Mouse (Mus musculus) left cerebral cortex, adult 2 months (tissue): Measurements from ENCODE around the gene Utrn. TPM values are rescaled to one million over a fixed set of nuclear protein-coding genes. Genes with fewer than 3 reads are reported as not detected.

Experiments
- DNase-seq, 2 experiments: peaks; one replicate each; pipeline ENCODE4 v3.0.0; 2021 to 2022; ENCODE audit warnings: low spot score in 2 of 2, mixed read lengths in 1 of 2; ENCODE audit errors: extremely low spot score in 1 of 2
- H3K27ac ChIP-seq: fragments of 200-600 bp; 2 replicates; pipeline ENCODE4 v1.8.1; 2022
- H3K4me3 ChIP-seq: fragments of 200-600 bp; 2 replicates; pipeline ENCODE4 v1.8.1; 2022
- CTCF ChIP-seq: fragments of 200-600 bp; IDR thresholded peaks from 2 replicates; pipeline ENCODE4 v1.8.1; 2022; ENCODE audit warnings: antibody characterized with exemption, mild to moderate bottlenecking, moderate library complexity
- intact Hi-C: fragments of 180-260 bp; cut with DNase I; formaldehyde crosslinking; loops from one replicate; pipeline ENCODE4 v1.15.1; 2025
- total RNA-seq, 2 experiments: library from RNA; stranded (reverse); gene quantifications; 2 replicates each; pipeline ENCODE4 v1.2.3; 2021

Utrn gene
- total RNA-seq, 2 experiments from 2014 or later = 65.4 to 69.3 TPM

- intact Hi-C loops = no loop called here
These were observed 493.1 kb downstream of the Utrn start for GRCm38 (mm10) chr10:12376015-12376414.

GRCm38 (mm10) chr10:12374741-12375140 lies 494.4 kb downstream of the Utrn start:
- intact Hi-C loops = no loop called here
- no peak for DNase-seq
- no peak for TF ChIP-seq CTCF
- no peak overlapping the region for H3K27ac ChIP-seq
- no peak overlapping the region for H3K4me3 ChIP-seq

More at GRCm38 (mm10) chr10:12376015-12376414, 493.1 kb downstream of the Utrn start:
- no peak for DNase-seq
- H3K27ac ChIP-seq = no peak overlapping the region
- TF ChIP-seq CTCF = no peak
- H3K4me3 ChIP-seq = no peak overlapping the region

- intact Hi-C loops = no loop called here
- no peak for DNase-seq
These were observed 514.6 kb downstream of the Utrn start for GRCm38 (mm10) chr10:12354556-12354955.

GRCm38 (mm10) chr10:12354106-12354505 lies 515.1 kb downstream of the Utrn start:
- DNase-seq = no peak
- intact Hi-C loops = no loop called here
- TF ChIP-seq CTCF = no peak
- no peak overlapping the region for H3K4me3 ChIP-seq
- H3K27ac ChIP-seq = no peak overlapping the region

More at GRCm38 (mm10) chr10:12354556-12354955, 514.6 kb downstream of the Utrn start:
- H3K27ac ChIP-seq = 0 out of 2 replicates have a peak overlapping the region, but pooled peaks have one; percentile 24
- no peak overlapping the region for H3K4me3 ChIP-seq
- TF ChIP-seq CTCF = no peak

- DNase-seq = no peak
- intact Hi-C loops = no loop called here
- Histone ChIP-seq H3K27ac (no peak overlapping the region), H3K4me3 (no peak overlapping the region)
- TF ChIP-seq CTCF = no peak
These were observed 529.2 kb downstream of the Utrn start for GRCm38 (mm10) chr10:12339704-12340558.

GRCm38 (mm10) chr10:12339005-12339703 lies 530.0 kb downstream of the Utrn start:
- TF ChIP-seq CTCF = no peak
- peak overlapping the region; percentile 24; the same call in 1 of the 2 replicates for H3K27ac ChIP-seq
- intact Hi-C loops = no loop called here
- H3K4me3 ChIP-seq = no peak overlapping the region
- DNase-seq = no peak

Other genes starting within 250 kb of the Utrn start
- gene Stx11, start 94.9 kb upstream of the Utrn start, total RNA-seq = under 1 TPM; 0.07 to 0.23 TPM
- gene Sf3b5, start 136.0 kb upstream of the Utrn start, total RNA-seq = 1 to 10 TPM; 7.8 to 7.9 TPM
- 10 to 100 TPM; 17.5 to 23.7 TPM for gene Plagl1, start 191.1 kb upstream of the Utrn start, total RNA-seq